12 mouse cellular contexts compared by ENCODE assay signal in genomic region chr5:29927594-29927993, GRCm38 (mm10).
"Had no signal": no experiment of that assay in that cellular context is flagged by ENCODE, and none has a peak within 500 bp of the region (broad histone marks: within the 10 kb centered on the region; RNA-seq: fewer than 3 reads in every experiment).

No protein-coding gene starts in this region.

- DNase-seq: lung, adult 18-20 months; lung, embryonic 14.5 days; lung, postnatal 10 days; lung, postnatal 4 days; right cerebral cortex, postnatal 14 days; right cerebral cortex, postnatal 4 days; spleen, adult 18-20 months; thymus, adult 18-20 months; thymus, postnatal 14 days; thymus, postnatal 36 days had no signal

- ATAC-seq: midbrain, embryonic 13.5 days; midbrain, embryonic 15.5 days had no signal
